In the genomic region with DNA sequence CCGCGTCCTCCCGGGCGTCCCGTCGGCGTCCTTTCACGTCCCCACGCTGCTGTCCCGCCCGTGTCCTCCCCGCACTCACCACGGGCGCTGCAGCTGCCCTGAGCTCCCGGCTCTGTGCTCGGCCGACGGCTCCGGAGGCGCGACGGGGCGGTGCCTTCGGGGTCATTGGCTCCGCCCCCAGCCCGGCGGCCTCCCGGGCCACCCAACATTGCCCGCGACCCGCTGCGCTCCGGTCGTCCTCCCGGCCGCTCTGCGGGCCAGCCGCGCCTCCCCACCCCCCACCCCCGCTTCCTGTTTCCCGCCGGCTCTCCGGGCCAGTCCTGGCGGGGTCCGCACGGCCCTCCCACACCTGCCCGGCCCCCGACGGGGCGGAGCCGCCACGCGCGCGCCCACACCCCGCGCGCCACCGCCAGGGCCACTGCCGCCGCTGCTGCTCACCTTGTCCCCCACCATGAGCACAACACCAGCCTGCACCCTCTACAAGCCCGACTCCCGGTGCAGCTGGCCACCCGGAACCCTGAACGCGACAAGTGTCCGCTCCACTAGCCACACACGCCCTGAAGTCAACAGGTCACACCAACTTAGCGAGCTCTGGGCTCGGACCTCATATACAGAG, we compare ENCODE assay signal across 8 mouse cellular contexts. TPM values are rescaled to one million over a fixed set of nuclear protein-coding genes. Genes with fewer than 3 reads are reported as not detected.
DNase-seq lines count a peak whose midpoint lies in the region; ATAC-seq and TF ChIP-seq lines count a peak whose summit lies in the region.

A gene (minus strand): TSS at position 267 of the 616 bp plus-strand sequence.

- H3K4me3 ChIP-seq in CH12.LX (replicated peaks in 1 of 3; ENCODE audit: low read depth in 2 of 3, low read length in 2 of 3, poor library complexity in 1 of 3), result peak within 1 kb of the TSS in 2 of 3 experiments; percentile 10 to 17
- peak within 1 kb of the TSS; percentile 62 for H3K4me3 ChIP-seq in liver, embryonic 13.5 days (replicated peaks)
- H3K4me3 ChIP-seq in myocyte, result peak within 1 kb of the TSS; percentile 16

- H3K27ac ChIP-seq in CH12.LX (ENCODE audit: insufficient read depth, low read depth), result no peak within 1 kb of the TSS
- peak within 1 kb of the TSS; percentile 54; the same call in 1 of the 2 replicates for H3K27ac ChIP-seq in liver, embryonic 13.5 days

- H3K4me2 ChIP-seq in CH12.LX (ENCODE audit: insufficient read depth, low read depth, poor library complexity, severe bottlenecking), result peak within 1 kb of the TSS; percentile 14
- peak within 1 kb of the TSS; percentile 73 for H3K4me2 ChIP-seq in liver, embryonic 13.5 days
- H3K4me2 ChIP-seq in myocyte (ENCODE audit: low read depth), result peak within 1 kb of the TSS; percentile 86

- ATAC-seq in liver, embryonic 13.5 days (ENCODE audit: low read depth), result peak; percentile 57

- no peaks in the 10 kb centered on the region for H3K36me3 ChIP-seq in CH12.LX (replicated peaks in 1 of 2; ENCODE audit: control insufficient read depth in 1 of 2, insufficient read depth in 1 of 2, low read length in 1 of 2)
- H3K36me3 ChIP-seq in liver, embryonic 13.5 days, result no peaks in the 10 kb centered on the region
- no peaks in the 10 kb centered on the region for H3K36me3 ChIP-seq in myocyte (ENCODE audit: control insufficient read depth, insufficient read depth)

- no peak for DNase-seq in CH12.LX (ENCODE audit: extremely low read depth)
- peak; percentile 70 for DNase-seq in adrenal gland, postnatal 14 days
- DNase-seq in gastrocnemius, postnatal 25 days, result peak; percentile 74
- peak; percentile 70 for DNase-seq in induced T-regulatory cell, adult 2 months (ENCODE audit: low read depth)
- DNase-seq in liver, embryonic 13.5 days, result no peak
- DNase-seq in left cerebral cortex, adult 18-20 months (ENCODE audit: low spot score in 2 of 2), result no peak
- DNase-seq in layer of hippocampus, postnatal 14 days (ENCODE audit: low spot score in 2 of 2), result no peak

- peaks cover 4% of the 10 kb centered on the region for H3K9me3 ChIP-seq in CH12.LX (replicated peaks; ENCODE audit: low read length)
- H3K9me3 ChIP-seq in liver, embryonic 13.5 days (replicated peaks), result no peaks in the 10 kb centered on the region

- TF ChIP-seq EP300 in CH12.LX (IDR thresholded peaks at IDR 0.05; ENCODE audit: low read length), result no peak

- TF ChIP-seq RAD21 in CH12.LX (IDR thresholded peaks at IDR 0.05; ENCODE audit: low read depth, low read length), result no peak

- no peaks in the 10 kb centered on the region for H3K79me2 ChIP-seq in CH12.LX (replicated peaks; ENCODE audit: control insufficient read depth, extremely low read depth, insufficient read depth, poor library complexity, severe bottlenecking)
- H3K79me2 ChIP-seq in myocyte (ENCODE audit: control insufficient read depth, insufficient read depth), result no peaks in the 10 kb centered on the region

- dilution Hi-C loops in CH12.LX (cut with MboI; ENCODE audit: extremely low pct_ligation_motif_present, extremely low pct_unique_long_range_greater_than_20kb, low sequenced_read_pairs), result no loop called here

- peaks cover 21 to 35% of the 10 kb centered on the region in 2 experiments for H3K4me1 ChIP-seq in CH12.LX (ENCODE audit: control insufficient read depth in 1 of 2, insufficient read depth in 2 of 2)
- peaks cover 26% of the 10 kb centered on the region for H3K4me1 ChIP-seq in liver, embryonic 13.5 days (replicated peaks)

- peaks cover 89% of the 10 kb centered on the region for H3K27me3 ChIP-seq in CH12.LX (replicated peaks)
- H3K27me3 ChIP-seq in liver, embryonic 13.5 days, result peaks cover 69% of the 10 kb centered on the region
- H3K27me3 ChIP-seq in myocyte (ENCODE audit: control insufficient read depth, insufficient read depth, insufficient read length), result peaks cover 24% of the 10 kb centered on the region

- TF ChIP-seq CTCF in CH12.LX (conservative IDR thresholded peaks at IDR 0.05 in 1 of 2, IDR thresholded peaks at IDR 0.05 in 1 of 2; ENCODE audit: low read depth in 2 of 2, low read length in 2 of 2), result no peak

- in situ Hi-C loops in CH12.LX (cut with MboI; ENCODE audit: low pct_ligation_motif_present, low pct_unique_long_range_greater_than_20kb, low sequenced_read_pairs), result no loop called here

- peak within 1 kb of the TSS; percentile 8 for H3ac ChIP-seq in myocyte (ENCODE audit: control insufficient read depth, insufficient read length)

- no peak for TF ChIP-seq POLR2A in CH12.LX (IDR thresholded peaks at IDR 0.05; ENCODE audit: low read depth, low read length)
- peak; percentile 67 for TF ChIP-seq POLR2A in myocyte (IDR thresholded peaks at IDR 0.05; ENCODE audit: insufficient read length, low read depth)

- 2% methylated on average over 67 of the region's 70 CpGs for WGBS in liver, embryonic 13.5 days (ENCODE audit: insufficient replicate concordance)

- no peak within 1 kb of the TSS for H3K9ac ChIP-seq in CH12.LX (ENCODE audit: insufficient read depth, low read depth)
- H3K9ac ChIP-seq in liver, embryonic 13.5 days, result peak within 1 kb of the TSS; percentile 65

TF ChIP-seq in CH12.LX, 34 proteins besides CTCF, POLR2A, EP300 and RAD21:
- TF ChIP-seq UBTF (IDR thresholded peaks at IDR 0.05; ENCODE audit: low read depth, low read length) (no peak), CHD2 (IDR thresholded peaks at IDR 0.05; ENCODE audit: low read length) (no peak), CHD1 (IDR thresholded peaks at IDR 0.05; ENCODE audit: low read depth, low read length) (no peak), MEF2A (IDR thresholded peaks at IDR 0.05; ENCODE audit: borderline replicate concordance, low read depth, low read length) (no peak), NRF1 (IDR thresholded peaks at IDR 0.05; ENCODE audit: low read depth, low read length) (0 out of 2 replicates have a peak, but pooled peaks have one; percentile 14)

TF ChIP-seq in myocyte, 11 proteins besides CTCF, POLR2A, EP300 and RAD21:
- peak in 2 of 3 experiments; percentile 41 to 46 for TF ChIP-seq MYOD1 (IDR thresholded peaks at IDR 0.05; ENCODE audit: control insufficient read depth in 1 of 3, insufficient read length in 2 of 3, low read depth in 2 of 3)
- TF ChIP-seq TCF12 (IDR thresholded peaks at IDR 0.05; ENCODE audit: insufficient read depth, poor library complexity, severe bottlenecking), result no peak
- no peak for TF ChIP-seq MAX (IDR thresholded peaks at IDR 0.05; ENCODE audit: low read depth)
- peak; percentile 2 for TF ChIP-seq TCF3 (IDR thresholded peaks at IDR 0.05; ENCODE audit: insufficient read length, low read depth)
- no peak for TF ChIP-seq E2F4 (IDR thresholded peaks at IDR 0.05; ENCODE audit: insufficient read depth)
- TF ChIP-seq POLR2AphosphoS2 (IDR thresholded peaks at IDR 0.05; ENCODE audit: insufficient read length, low read depth), result no peak
- TF ChIP-seq CEBPB (IDR thresholded peaks at IDR 0.05; ENCODE audit: insufficient read depth, poor library complexity, severe bottlenecking), result no peak
- TF ChIP-seq USF1 (IDR thresholded peaks at IDR 0.05; ENCODE audit: low read depth), result no peak
- TF ChIP-seq REST (IDR thresholded peaks at IDR 0.05; ENCODE audit: insufficient read depth, insufficient read length), result no peak
- TF ChIP-seq MYOG (IDR thresholded peaks at IDR 0.05; ENCODE audit: control insufficient read depth in 1 of 3, insufficient read depth in 1 of 3, insufficient read length in 2 of 3, low read depth in 2 of 3), result peak in 2 of 3 experiments; percentile 53 to 65
- TF ChIP-seq SRF (IDR thresholded peaks at IDR 0.05; ENCODE audit: control insufficient read depth, insufficient read length, low read depth), result no peak

RNA-seq across cellular contexts. Expression of the gene that starts here (rescaled TPM):
- total RNA-seq in CH12.LX (2012; rRNA removed) (0.08 TPM in 1 of 2 replicates, not detected in the other), CH12.LX (2014; rRNA removed) (not detected in 2 replicates)
- polyA plus RNA-seq in CH12.LX (2012; ENCODE audit: insufficient read length, low read depth) (not detected in 2 replicates), myocyte (2012; fragmentation: generic; extraction: Trizol) (1.4 TPM)
- total RNA-seq in adrenal gland, postnatal 14 days (2021), result 10.6 and 12.7 TPM in 2 replicates
- 1 to 10 TPM; 6.4 to 7.8 TPM for total RNA-seq in gastrocnemius, postnatal 25 days (2021)
- polyA plus RNA-seq in liver, embryonic 13.5 days (2015; fragmentation: Nextera tagmentation; extraction: Ambion mirVana), result 1.1 and 1.3 TPM in 2 replicates
- total RNA-seq in left cerebral cortex, adult 18-20 months (2021), result 1 to 10 TPM; 4.8 to 4.9 TPM
- total RNA-seq in layer of hippocampus, postnatal 14 days (2021), result 1 to 10 TPM; 4.8 to 4.9 TPM

Comparison
In these comparisons a context has a peak if more than half of its experiments do, and no peak if none do; other contexts are left out.
1. RNA of the gene that starts here (total RNA-seq): 10.6 to 12.7 TPM in adrenal gland, postnatal 14 days, 6.4 to 7.8 TPM in gastrocnemius, postnatal 25 days, 4.8 to 4.9 TPM in layer of hippocampus, postnatal 14 days and 4.8 to 4.9 TPM in left cerebral cortex, adult 18-20 months; 0.08 TPM in CH12.LX; every median in the first group is over 4 times any median in the second.
2. DNase-seq: peak in adrenal gland, postnatal 14 days (single experiment), gastrocnemius, postnatal 25 days (single experiment) and induced T-regulatory cell, adult 2 months (single experiment); none in CH12.LX (single experiment), liver, embryonic 13.5 days (single experiment), left cerebral cortex, adult 18-20 months (0 of 2) and layer of hippocampus, postnatal 14 days (0 of 2).
3. H3K4me2 ChIP-seq: peak in every context shown above with its lines; median percentile 86 in myocyte; 73 in liver, embryonic 13.5 days; 14 in CH12.LX.
4. Peak in every context shown above with its lines, with median percentiles within 50 percentile points of each other: H3K4me3 ChIP-seq.